Mouse (Mus musculus) liver, adult 2 months (tissue): ENCODE results near the gene Ptprg. TPM values are rescaled to one million over a fixed set of nuclear protein-coding genes. Genes with fewer than 3 reads are reported as not detected.
A peak's percentile ranks its signal among the peaks of the same experiment; 100 is the strongest.

Experiments used
- DNase-seq: peaks from one replicate; pipeline ENCODE4 v3.0.0-alpha.2; 2011; ENCODE audit warnings: low read depth, low spot score; ENCODE audit errors: extremely low read depth
- H3K27ac ChIP-seq: fragments of 200-500 bp; replicated peaks from 2 replicates; pipeline ENCODE4 v1.5.1; 2012; ENCODE audit warnings: low read depth, mild to moderate bottlenecking, control low read depth, inconsistent platforms, low read length; ENCODE audit not compliant: insufficient read depth
- H3K27me3 ChIP-seq: fragments of 200-500 bp; 2 replicates; pipeline ENCODE4 v1.6.1; 2012; ENCODE audit warnings: mild to moderate bottlenecking, moderate library complexity, low read length, inconsistent platforms; ENCODE audit not compliant: control insufficient read depth, insufficient read depth
- H3K36me3 ChIP-seq: fragments of 200-500 bp; 2 replicates; pipeline ENCODE4 v1.6.1; 2012; ENCODE audit warnings: low read length, inconsistent platforms; ENCODE audit not compliant: control insufficient read depth, insufficient read depth
- H3K4me1 ChIP-seq: fragments of 200-500 bp; 2 replicates; pipeline ENCODE4 v1.6.1; 2011; ENCODE audit warnings: low read length; ENCODE audit not compliant: control insufficient read depth, insufficient read depth
- H3K4me3 ChIP-seq: fragments of 200-500 bp; 2 replicates; pipeline ENCODE4 v1.5.1; 2011; ENCODE audit warnings: low read depth, mild to moderate bottlenecking, control low read depth, low read length, moderate library complexity; ENCODE audit not compliant: insufficient read depth
- H3K79me2 ChIP-seq: fragments of 200-500 bp; 2 replicates; pipeline ENCODE4 v1.6.1; 2012; ENCODE audit warnings: inconsistent platforms, mild to moderate bottlenecking, low read length, moderate library complexity; ENCODE audit not compliant: control insufficient read depth, insufficient read depth
- H3K9ac ChIP-seq: fragments of 200-500 bp; 2 replicates; pipeline ENCODE4 v1.6.1; 2012; ENCODE audit warnings: low read depth, mild to moderate bottlenecking, control low read depth, inconsistent platforms, low read length
- CTCF ChIP-seq: fragments of 200-500 bp; IDR thresholded peaks from 2 replicates; pipeline ENCODE4 v1.5.1; 2011; ENCODE audit warnings: low read depth, low read length, control low read depth
- POLR2A ChIP-seq: fragments of 200-500 bp; IDR thresholded peaks from 2 replicates; pipeline ENCODE4 v1.6.1; 2011; ENCODE audit warnings: low read length, control low read depth; ENCODE audit not compliant: insufficient read depth; ENCODE audit errors: extremely low read depth
- WGBS: fragments of 180-500 bp; shearing (Covaris S2); methylation state at CpG from one replicate; pipeline ENCODE4 v1.1.7; 2018; 5-methylcytosine and 5-hydroxymethylcytosine counted together
- polyA plus RNA-seq: library from polyadenylated mRNA; depleted of rRNA; stranded (reverse); fragments of >200 nt; gene quantifications from 2 replicates; pipeline ENCODE4 v1.2.3, GENCODE M21; 2012
- total RNA-seq: library from RNA; depleted of rRNA; stranded (reverse); fragments of >200 nt; gene quantifications from 2 replicates; pipeline ENCODE4 v1.2.3, GENCODE M21; 2014

Ptprg gene
- total and polyA plus RNA-seq, 2 experiments: 17.4 to 19.9 TPM

GRCm38 (mm10) chr14:11569734-11570133 lies 16.4 kb downstream of the Ptprg start:
- H3K79me2 ChIP-seq: peaks cover 12% of the 10 kb centered on the region
- H3K27ac ChIP-seq: peak overlapping the region; percentile 54
- no peaks in the 10 kb centered on the region for H3K36me3 ChIP-seq
- TF ChIP-seq POLR2A (no peak), CTCF (no peak)
- H3K27me3 ChIP-seq: no peaks in the 10 kb centered on the region
- no peak overlapping the region for H3K4me3 ChIP-seq
- no peak overlapping the region for H3K9ac ChIP-seq
- peak; percentile 72 for DNase-seq
- WGBS: 25% methylated on average over 2 of the region's 2 CpGs
- H3K4me1 ChIP-seq: peaks cover 48% of the 10 kb centered on the region

- peak overlapping the region; percentile 78 for H3K27ac ChIP-seq
- H3K9ac ChIP-seq: peak overlapping the region; percentile 40
- H3K79me2 ChIP-seq: peaks cover 19% of the 10 kb centered on the region
- peak overlapping the region; percentile 7 for H3K4me3 ChIP-seq
- DNase-seq: peak; percentile 52
- TF ChIP-seq CTCF (no peak), POLR2A (no peak)
- H3K27me3 ChIP-seq: no peaks in the 10 kb centered on the region
- H3K4me1 ChIP-seq: peaks cover 39% of the 10 kb centered on the region
- WGBS: 16% methylated on average over 11 of the region's 11 CpGs
- H3K36me3 ChIP-seq: no peaks in the 10 kb centered on the region
These were observed 18.5 kb downstream of the Ptprg start for GRCm38 (mm10) chr14:11571766-11572394.

GRCm38 (mm10) chr14:11572395-11572784 lies 19.1 kb downstream of the Ptprg start:
- H3K27ac ChIP-seq: peak overlapping the region; percentile 78
- H3K4me1 ChIP-seq: peaks cover 37% of the 10 kb centered on the region
- TF ChIP-seq POLR2A (no peak), CTCF (no peak)
- no peaks in the 10 kb centered on the region for H3K27me3 ChIP-seq
- peaks cover 21% of the 10 kb centered on the region for H3K79me2 ChIP-seq
- peak overlapping the region; percentile 7 for H3K4me3 ChIP-seq
- peak overlapping the region; percentile 40 for H3K9ac ChIP-seq
- DNase-seq: peak; percentile 89
- no peaks in the 10 kb centered on the region for H3K36me3 ChIP-seq
- 28% methylated on average over 2 of the region's 2 CpGs for WGBS

GRCm38 (mm10) chr14:11573710-11574109 lies 20.4 kb downstream of the Ptprg start:
- peaks cover 21% of the 10 kb centered on the region for H3K79me2 ChIP-seq
- H3K4me3 ChIP-seq: no peak overlapping the region
- WGBS: 15% methylated on average over 5 of the region's 5 CpGs
- H3K9ac ChIP-seq: no peak overlapping the region
- H3K27me3 ChIP-seq: no peaks in the 10 kb centered on the region
- DNase-seq: peak; percentile 67
- H3K27ac ChIP-seq: no peak overlapping the region
- TF ChIP-seq CTCF (no peak), POLR2A (no peak)
- H3K36me3 ChIP-seq: no peaks in the 10 kb centered on the region
- peaks cover 32% of the 10 kb centered on the region for H3K4me1 ChIP-seq

- Histone ChIP-seq H3K9ac (no peak overlapping the region), H3K4me1 (peaks cover 16% of the 10 kb centered on the region), H3K27ac (no peak overlapping the region), H3K79me2 (peaks cover 28% of the 10 kb centered on the region), H3K4me3 (no peak overlapping the region), H3K27me3 (no peaks in the 10 kb centered on the region), H3K36me3 (no peaks in the 10 kb centered on the region)
- no peak for DNase-seq
- no peak for TF ChIP-seq POLR2A
- no peak for TF ChIP-seq CTCF
- 78% methylated on average over 9 of the region's 9 CpGs for WGBS
These were observed 24.1 kb downstream of the Ptprg start for GRCm38 (mm10) chr14:11577276-11577909.

GRCm38 (mm10) chr14:11577910-11578309 lies 24.6 kb downstream of the Ptprg start:
- H3K79me2 ChIP-seq: peaks cover 28% of the 10 kb centered on the region
- H3K4me1 ChIP-seq: peaks cover 16% of the 10 kb centered on the region
- H3K9ac ChIP-seq: no peak overlapping the region
- no peak for DNase-seq
- no peak overlapping the region for H3K4me3 ChIP-seq
- WGBS: 76% methylated on average over 8 of the region's 8 CpGs
- TF ChIP-seq CTCF (no peak), POLR2A (no peak)
- H3K27me3 ChIP-seq: no peaks in the 10 kb centered on the region
- H3K27ac ChIP-seq: peak overlapping the region; percentile 84
- no peaks in the 10 kb centered on the region for H3K36me3 ChIP-seq
